Mouse (Mus musculus): ENCODE data around the gene Havcr2. TPM values are rescaled to one million over a fixed set of nuclear protein-coding genes. Genes with fewer than 3 reads are reported as not detected.
"Not testable (repeated sequence)": the region's sequence is repeated elsewhere in the genome, so short reads cannot be mapped to it uniquely, and the experiment has no call there.

Havcr2 gene
- total RNA-seq, 4 experiments from 2014 or later, result 2.1 to 3.9 (median 3.0) TPM

DNA sequence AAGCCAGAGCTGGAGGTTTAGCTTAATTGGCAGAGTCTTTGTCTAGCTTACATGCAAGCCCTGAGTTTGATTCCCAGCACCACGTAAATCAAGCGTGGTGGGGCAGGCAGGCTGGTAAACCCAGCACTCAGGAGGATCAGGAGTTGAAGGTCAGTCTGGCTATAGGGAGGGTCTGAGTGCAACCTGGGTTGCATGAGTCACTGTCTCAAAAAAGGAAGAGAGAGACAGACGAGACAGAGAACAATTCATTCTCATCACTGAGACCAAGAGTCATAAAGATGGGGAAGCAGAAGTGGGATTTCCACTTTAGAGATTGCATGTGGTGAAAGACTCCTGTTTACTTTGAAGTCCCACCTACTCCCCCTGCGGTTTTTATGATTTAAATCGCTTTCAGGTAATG is 6.6 kb downstream of the Havcr2 start:
- DNase-seq, result peak; percentile 18

DNA sequence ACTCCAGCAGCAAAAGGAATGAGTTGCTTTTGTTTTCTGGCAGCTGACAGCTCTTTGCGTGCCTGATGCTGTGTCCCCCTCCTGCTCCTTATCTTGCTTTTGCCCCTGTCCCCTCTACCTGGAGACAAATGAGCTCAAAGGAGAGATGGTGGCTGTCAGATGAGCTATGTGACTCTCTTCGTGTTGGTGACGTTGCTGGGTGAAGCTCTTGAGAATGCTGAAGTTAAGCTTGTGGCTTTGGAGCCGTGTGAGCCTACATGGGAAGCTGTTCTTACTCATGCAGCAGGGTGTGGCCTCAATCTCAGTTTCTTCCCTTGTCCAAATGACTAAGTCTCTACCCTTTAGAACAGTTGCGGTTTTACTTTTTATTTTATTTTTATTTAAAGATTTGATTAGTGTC is 7.2 kb downstream of the Havcr2 start:
- DNase-seq, result peak; percentile 15

DNA sequence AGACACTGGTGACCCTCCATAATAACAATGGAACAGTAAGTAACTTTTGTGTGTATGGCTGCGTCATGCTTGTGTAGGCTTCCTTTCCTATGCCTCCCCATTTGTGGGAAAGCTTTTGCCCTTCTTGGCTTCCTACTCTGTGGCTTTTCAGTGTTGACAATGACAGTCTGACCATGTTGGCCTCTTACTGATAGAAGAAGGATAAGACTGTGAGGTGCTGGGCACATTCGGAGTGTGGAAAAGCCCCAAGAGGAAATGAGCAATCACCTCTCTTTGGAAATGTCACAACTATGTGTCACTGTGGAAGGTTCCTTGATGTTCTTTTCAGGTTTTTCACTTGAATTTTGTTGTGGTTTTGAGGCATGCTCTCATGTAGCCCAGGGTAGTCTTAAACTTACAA is 12.1 kb downstream of the Havcr2 start:
- no peak for DNase-seq

DNA sequence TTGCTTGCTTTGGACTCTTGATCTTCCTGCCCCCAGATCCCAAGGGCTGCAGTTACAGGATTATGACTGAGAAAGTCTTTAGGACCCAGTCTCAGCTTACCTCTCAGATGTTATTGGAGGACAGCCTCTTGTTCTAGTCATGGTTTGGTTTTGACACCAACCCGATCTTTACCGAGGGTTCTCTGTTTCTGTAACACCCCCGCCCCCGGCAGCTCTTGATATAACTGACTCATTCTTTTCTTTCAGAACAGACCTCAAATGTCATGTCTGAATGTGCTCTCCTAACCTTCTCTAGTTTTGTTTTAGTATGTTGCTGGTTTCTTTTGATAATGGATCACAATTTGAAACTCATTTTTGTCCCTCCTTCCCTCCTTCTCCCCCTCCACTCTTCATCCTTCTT is 19.5 kb downstream of the Havcr2 start:
- DNase-seq, result no peak

DNA sequence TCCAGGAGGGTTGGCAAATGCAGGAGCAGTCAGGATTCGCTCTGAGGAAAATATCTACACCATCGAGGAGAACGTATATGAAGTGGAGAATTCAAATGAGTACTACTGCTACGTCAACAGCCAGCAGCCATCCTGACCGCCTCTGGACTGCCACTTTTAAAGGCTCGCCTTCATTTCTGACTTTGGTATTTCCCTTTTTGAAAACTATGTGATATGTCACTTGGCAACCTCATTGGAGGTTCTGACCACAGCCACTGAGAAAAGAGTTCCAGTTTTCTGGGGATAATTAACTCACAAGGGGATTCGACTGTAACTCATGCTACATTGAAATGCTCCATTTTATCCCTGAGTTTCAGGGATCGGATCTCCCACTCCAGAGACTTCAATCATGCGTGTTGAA is 24.6 kb downstream of the Havcr2 start:
- DNase-seq, result no peak

DNA sequence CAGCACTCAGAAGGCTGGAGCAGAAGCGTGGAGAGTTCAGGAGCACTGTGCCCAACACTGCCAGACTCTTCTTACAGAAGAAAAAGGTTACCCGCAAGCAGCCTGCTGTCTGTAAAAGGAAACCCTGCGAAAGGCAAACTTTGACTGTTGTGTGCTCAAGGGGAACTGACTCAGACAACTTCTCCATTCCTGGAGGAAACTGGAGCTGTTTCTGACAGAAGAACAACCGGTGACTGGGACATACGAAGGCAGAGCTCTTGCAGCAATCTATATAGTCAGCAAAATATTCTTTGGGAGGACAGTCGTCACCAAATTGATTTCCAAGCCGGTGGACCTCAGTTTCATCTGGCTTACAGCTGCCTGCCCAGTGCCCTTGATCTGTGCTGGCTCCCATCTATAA is 25.8 kb downstream of the Havcr2 start:
- DNase-seq, result no peak

DNA sequence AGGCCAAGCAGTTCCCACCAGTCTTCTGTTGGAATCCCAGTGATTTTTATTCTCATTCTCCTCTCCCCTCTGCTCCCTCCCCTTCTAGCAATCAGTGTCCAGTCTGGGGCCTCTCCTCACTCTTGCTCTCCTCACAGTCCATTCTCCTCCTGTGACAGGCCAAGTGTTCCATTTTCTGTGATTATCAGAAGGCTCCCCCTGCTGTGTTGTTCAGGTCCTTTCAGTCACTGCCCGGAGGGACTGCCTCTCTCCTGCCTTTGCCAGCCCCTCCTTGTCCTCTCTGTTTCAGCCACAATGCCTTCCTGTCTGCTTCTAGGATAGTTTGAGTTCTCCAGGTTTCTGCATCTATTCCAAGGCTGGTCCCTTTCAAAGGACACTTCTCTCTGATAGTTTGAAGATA is 33.5 kb downstream of the Havcr2 start:
- no peak for DNase-seq

DNA sequence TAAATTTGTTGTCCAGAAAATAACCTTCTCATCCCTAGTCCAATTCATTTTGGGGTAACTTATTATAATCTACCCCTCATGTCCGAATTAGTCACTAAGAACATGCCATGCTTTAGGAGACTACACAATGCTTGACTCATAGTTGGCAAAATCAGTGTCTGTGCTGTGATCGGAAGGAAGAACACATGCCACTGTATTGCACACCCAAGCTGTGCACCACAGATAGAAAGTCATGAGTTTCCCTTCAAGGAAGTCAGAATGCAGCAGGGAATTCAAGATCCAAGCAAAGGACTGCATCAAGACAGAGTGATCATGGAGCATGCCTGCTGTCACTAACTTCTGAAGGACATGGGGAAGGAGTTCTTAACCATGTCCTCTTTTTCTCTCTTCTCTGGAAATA is 33.9 kb downstream of the Havcr2 start:
- no peak for DNase-seq

DNA sequence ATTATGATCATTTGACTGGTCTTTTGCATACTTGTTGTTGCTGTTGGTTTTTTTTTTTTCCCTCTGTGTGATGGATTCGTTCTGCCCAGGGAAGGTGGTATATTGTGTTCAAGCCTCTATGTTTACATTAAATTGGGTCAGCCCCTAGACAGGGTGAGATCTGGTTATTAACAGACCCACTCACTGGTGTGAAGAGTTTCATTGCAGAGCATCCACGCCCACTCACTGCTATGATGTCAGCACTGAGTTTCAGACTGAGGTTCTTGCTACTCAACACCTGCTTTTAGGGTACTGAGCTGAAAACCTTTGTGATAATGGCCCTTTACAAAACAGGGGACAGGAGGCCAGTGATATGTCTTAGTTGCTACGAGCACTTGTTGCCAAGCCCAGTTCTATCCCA is 52.4 kb downstream of the Havcr2 start:
- DNase-seq, result no peak

DNA sequence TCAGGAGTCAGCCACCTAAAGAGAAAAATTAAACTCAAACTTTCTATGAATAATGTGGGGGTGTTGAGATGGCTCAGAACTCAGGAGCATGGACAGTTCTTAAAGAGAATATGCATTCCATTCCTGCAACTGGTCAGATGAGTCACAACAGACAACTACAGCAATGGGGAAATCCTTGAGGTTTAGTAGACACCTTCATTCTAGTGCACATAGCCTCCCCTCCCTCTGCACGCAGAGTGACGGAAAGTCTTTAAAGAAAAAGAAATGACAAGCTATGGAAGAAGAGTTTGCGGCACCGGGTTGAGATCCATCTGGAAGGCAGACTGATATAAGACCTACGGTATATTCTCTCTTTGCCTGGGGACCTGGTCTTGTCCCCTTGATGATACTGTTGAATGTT is 55.2 kb downstream of the Havcr2 start:
- no peak for DNase-seq

DNA sequence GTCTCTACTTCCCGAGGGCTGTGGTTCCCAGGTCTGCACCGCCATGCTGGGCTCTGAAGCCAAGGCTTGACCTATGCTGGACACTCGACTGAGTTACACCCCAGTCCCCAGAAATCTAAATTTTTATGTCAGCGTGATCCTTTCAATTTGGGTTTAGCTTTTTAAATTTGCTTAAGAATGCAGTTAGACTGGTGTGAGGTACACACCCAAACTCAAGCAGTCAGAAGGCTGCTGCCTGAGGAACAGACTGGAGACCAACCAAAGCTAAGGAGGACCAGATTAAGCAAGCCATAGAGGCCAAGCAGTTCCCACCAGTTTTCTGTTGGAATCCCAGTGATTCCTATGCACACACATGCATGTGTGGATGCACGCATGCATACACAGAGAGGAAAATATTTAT is 66.6 kb downstream of the Havcr2 start:
- DNase-seq, result not testable (repeated sequence)

DNA sequence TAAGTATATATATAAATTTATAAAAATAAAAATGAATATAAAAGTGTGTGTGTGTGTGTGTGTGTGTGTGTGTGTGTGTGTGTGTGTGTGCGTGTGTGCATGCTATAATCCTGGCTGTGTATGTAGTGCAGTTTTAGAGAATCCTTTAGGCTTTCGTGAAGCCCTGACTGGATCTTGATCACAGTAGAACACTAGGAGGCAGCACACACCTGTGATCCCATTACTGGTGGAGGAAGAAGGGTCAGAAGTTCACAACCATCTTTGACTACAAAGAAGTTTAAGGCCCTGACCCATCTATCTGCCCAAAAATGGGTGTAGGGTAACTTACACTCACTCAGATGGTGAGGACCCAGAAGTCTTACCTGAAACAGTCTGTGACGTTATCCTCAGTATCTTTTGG is 68.0 kb downstream of the Havcr2 start:
- DNase-seq, result no peak

DNA sequence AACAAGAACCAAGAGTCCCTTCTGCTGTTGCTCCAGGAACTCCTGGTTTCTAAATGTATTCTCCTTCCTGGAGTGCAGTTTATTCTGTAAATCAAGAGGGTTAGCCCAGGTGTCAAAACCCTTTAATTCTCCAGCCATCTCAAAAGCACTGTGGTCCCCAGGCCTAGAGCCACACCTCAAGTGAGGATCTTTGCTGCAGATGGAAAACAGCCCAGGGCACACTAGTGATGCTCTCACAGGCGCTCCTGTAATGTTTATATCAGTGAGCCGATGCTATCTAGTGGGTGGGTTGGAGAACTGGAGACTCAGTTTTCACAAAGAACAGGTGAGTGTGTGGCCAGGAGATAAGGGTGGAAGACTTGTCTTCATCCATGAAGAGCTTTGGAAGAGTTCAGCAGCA is 69.2 kb downstream of the Havcr2 start, which contains the start of gene Gm12169:
Gene Gm12169 (plus strand): TSS at position 301 of the 400 bp plus-strand sequence.
- no peak for DNase-seq

DNA sequence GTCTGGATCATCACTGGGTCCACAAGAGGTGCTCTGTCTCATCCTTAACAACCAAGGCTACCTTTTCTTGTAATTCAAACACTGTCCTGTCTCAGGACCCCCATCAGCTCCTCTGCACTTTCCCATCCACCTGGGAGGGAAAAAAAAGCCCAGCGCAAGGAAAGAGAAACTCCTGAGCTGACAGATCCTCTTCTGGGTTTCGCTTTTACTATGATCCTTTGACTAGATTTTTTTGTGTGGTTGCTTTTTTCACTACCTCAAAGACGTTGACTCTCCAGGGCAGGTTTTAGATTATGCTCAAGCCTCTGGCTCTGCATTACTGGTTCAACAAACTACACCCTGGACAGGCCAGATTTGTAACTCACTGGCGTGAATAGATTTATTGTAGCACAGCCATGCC is 75.4 kb downstream of the Havcr2 start:
- DNase-seq, result no peak

Other genes with a start within 250 kb of the Havcr2 start
- gene Fndc9, start 219.4 kb upstream of the Havcr2 start, total RNA-seq (2022), result not detected
- 100 to 1,000 TPM; 118 to 135 (median 125) TPM for gene Cyfip2, start 142.1 kb upstream of the Havcr2 start, total RNA-seq (2022)
- under 1 TPM; 0.23 to 0.65 (median 0.43) TPM for gene Itk, start 65.4 kb upstream of the Havcr2 start, total RNA-seq (2022)
- not detected for gene Fam71b, start 58.4 kb upstream of the Havcr2 start, total RNA-seq (2022)
- gene Med7, start 18.0 kb upstream of the Havcr2 start, total RNA-seq (2022), result 10 to 100 TPM; 37.9 to 40.6 (median 39.0) TPM
- not detected for gene Gm12169, start 69.3 kb downstream of the Havcr2 start, total RNA-seq (2022)
- not detected for gene BC053393, start 116.6 kb downstream of the Havcr2 start, total RNA-seq (2022)
- gene Dppa1, start 174.3 kb downstream of the Havcr2 start, total RNA-seq (2022), result not detected